Mouse (Mus musculus) heart, embryonic 15.5 days (tissue): ENCODE results near the gene Abca8b. TPM values are rescaled to one million over a fixed set of nuclear protein-coding genes. Genes with fewer than 3 reads are reported as not detected.
"Not testable (repeated sequence)": the region's sequence is repeated elsewhere in the genome, so short reads cannot be mapped to it uniquely, and the experiment has no call there.

ENCODE experiments used
- ATAC-seq: fragments of 200-750 bp; cut with Nextera tagmentation; replicated peaks from 2 replicates; pipeline ENCODE4 v1.8.0; 2017; ENCODE audit warnings: low read depth, moderate TSS enrichment; ENCODE audit not compliant: insufficient number of reproducible peaks, insufficient read depth, low FRiP score
- H3K27ac ChIP-seq: fragments of 300-500 bp; sonication (generic); 2 replicates; pipeline ENCODE4 v1.5.1; 2015; ENCODE audit warnings: mild to moderate bottlenecking, inconsistent platforms
- H3K27me3 ChIP-seq: fragments of 300-500 bp; sonication (generic); 2 replicates; pipeline ENCODE4 v1.6.1; 2015; ENCODE audit warnings: inconsistent platforms
- H3K36me3 ChIP-seq: fragments of 300-500 bp; sonication (generic); 2 replicates; pipeline ENCODE4 v1.6.1; 2015; ENCODE audit warnings: mild to moderate bottlenecking, inconsistent platforms
- H3K4me1 ChIP-seq: fragments of 300-500 bp; sonication (generic); replicated peaks from 2 replicates; pipeline ENCODE4 v1.6.1; 2015; ENCODE audit warnings: inconsistent platforms
- H3K4me2 ChIP-seq: fragments of 300-500 bp; sonication (generic); 2 replicates; pipeline ENCODE4 v1.6.1; 2015; ENCODE audit warnings: inconsistent platforms, mild to moderate bottlenecking, moderate library complexity
- H3K4me3 ChIP-seq: fragments of 300-500 bp; sonication (generic); 2 replicates; pipeline ENCODE4 v1.5.1; 2015; ENCODE audit warnings: mild to moderate bottlenecking, inconsistent platforms
- H3K9ac ChIP-seq: fragments of 300-500 bp; sonication (generic); 2 replicates; pipeline ENCODE4 v1.6.1; 2015; ENCODE audit warnings: mild to moderate bottlenecking, inconsistent platforms
- H3K9me3 ChIP-seq: fragments of 300-500 bp; sonication (generic); replicated peaks from 2 replicates; pipeline ENCODE4 v1.6.1; 2016; ENCODE audit warnings: inconsistent platforms
- WGBS: fragments of 180-500 bp; shearing (Covaris S2); methylation state at CpG from one replicate; pipeline ENCODE4 v1.1.7; 2015; ENCODE audit warnings: mixed read lengths; 5-methylcytosine and 5-hydroxymethylcytosine counted together
- polyA plus RNA-seq: library from polyadenylated mRNA; unstranded; fragments of >200 nt; fragmentation: Nextera tagmentation; extraction: Ambion mirVana; gene quantifications from 2 replicates; pipeline ENCODE4 v1.2.1, GENCODE M21; 2015

Gene Abca8b
- polyA plus RNA-seq, 1 experiment from 2014 or later = 0.83 TPM

DNA sequence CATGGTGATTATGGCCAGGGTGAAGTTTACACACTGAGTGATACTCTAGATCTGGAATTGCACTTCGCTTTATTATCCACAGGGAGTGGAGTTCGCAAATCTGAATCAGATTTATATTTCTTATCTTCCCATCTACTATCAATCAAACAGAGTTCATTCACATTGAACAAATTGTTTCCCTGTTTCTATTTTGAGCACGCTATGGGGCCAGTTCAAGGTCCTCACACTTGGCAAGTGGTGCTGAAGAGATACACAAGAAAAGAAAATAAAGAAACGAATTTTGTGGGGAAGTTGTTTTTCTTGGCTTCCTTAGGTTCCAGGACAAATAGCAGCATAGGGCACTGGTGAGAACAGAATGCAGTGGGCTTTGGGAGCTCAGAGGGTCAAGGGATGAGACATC is 25.1 kb downstream of the Abca8b start:
- no peaks in the 10 kb centered on the region; the same call in 1 of the 2 replicates for H3K9me3 ChIP-seq
- WGBS = 66% methylated on average over 4 of the region's 4 CpGs
- no peak overlapping the region for H3K9ac ChIP-seq
- no peak overlapping the region for H3K4me2 ChIP-seq
- no peaks in the 10 kb centered on the region for H3K27me3 ChIP-seq
- no peak overlapping the region for H3K4me3 ChIP-seq
- H3K36me3 ChIP-seq = no peaks in the 10 kb centered on the region
- no peak overlapping the region for H3K27ac ChIP-seq
- H3K4me1 ChIP-seq = no peaks in the 10 kb centered on the region
- no peak for ATAC-seq

DNA sequence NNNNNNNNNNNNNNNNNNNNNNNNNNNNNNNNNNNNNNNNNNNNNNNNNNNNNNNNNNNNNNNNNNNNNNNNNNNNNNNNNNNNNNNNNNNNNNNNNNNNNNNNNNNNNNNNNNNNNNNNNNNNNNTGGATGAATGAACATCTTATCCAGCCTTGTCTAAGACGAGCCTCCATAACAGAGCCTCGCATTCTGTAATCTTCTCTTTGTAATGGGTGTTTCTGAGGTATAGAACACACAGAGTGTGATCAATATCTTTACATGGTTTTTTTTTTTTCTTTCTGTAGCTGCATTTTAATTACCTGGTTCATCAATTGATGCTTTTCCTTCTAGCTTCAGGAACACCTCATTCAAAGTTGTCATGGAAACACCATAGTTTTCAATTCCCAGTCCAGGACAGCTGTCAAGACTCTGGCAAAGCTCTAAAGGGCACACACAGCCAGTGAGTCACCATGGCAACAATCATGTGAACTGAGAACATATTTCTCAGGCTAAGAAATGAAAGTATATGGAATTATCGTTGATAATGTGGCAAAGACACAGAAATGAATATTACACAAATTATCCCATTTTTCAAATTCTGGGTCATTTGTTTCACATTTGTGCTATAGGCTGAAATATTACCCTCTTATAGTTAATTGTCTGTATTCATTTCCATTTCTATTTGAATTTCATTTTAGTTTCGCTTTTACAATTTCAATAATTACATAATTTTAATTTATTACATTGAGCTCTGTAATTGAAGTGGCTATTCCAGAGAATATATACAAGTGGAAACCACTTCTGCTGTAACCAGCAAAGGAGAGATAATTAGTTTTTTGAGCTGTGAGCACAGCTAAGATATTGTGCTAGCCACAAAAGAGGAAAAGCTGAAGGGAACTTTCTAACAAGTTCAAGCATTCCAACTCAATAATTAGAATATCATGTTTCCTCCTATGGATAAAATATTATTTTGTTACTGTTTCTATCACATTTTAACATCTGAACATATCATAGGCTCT is 33.9 kb downstream of the Abca8b start:
- 77% methylated on average over 4 of the region's 4 CpGs for WGBS
- H3K36me3 ChIP-seq = no peaks in the 10 kb centered on the region
- no peak overlapping the region for H3K27ac ChIP-seq
- no peak overlapping the region for H3K4me3 ChIP-seq
- no peak overlapping the region for H3K9ac ChIP-seq
- H3K9me3 ChIP-seq = no peaks in the 10 kb centered on the region
- no peak for ATAC-seq
- H3K27me3 ChIP-seq = no peaks in the 10 kb centered on the region
- no peak overlapping the region for H3K4me2 ChIP-seq
- no peaks in the 10 kb centered on the region for H3K4me1 ChIP-seq

GRCm38 (mm10) chr11:109955185-109955584 is 40.5 kb downstream of the Abca8b start:
- H3K9me3 ChIP-seq = no peaks in the 10 kb centered on the region
- no peak overlapping the region for H3K4me3 ChIP-seq
- H3K4me2 ChIP-seq = no peak overlapping the region
- no peaks in the 10 kb centered on the region for H3K4me1 ChIP-seq
- no peak for ATAC-seq
- no peak overlapping the region for H3K9ac ChIP-seq
- no peaks in the 10 kb centered on the region for H3K27me3 ChIP-seq
- 88% methylated on average over 1 of the region's 1 CpGs for WGBS
- no peak overlapping the region for H3K27ac ChIP-seq
- H3K36me3 ChIP-seq = no peaks in the 10 kb centered on the region

DNA sequence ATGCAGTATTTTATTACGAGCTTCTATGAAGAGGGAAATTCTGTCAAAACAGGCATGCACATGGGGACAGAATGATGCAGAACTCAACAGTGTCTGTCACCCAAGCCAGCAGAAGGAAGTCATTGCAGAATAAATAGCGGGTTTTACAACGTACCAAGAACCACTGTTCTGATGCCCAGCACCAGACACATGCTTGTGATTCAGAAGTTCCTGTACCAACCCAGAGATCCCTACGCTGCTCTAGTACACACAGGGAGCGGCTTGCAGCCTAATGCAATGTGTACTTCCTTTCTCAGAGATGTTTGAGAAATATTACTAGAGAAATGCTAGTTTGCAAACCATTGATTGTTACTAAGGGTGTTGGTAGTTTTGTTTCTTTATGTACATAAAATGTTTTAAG is 58.7 kb downstream of the Abca8b start:
- Histone ChIP-seq H3K9me3 (no peaks in the 10 kb centered on the region), H3K27ac (no peak overlapping the region), H3K27me3 (no peaks in the 10 kb centered on the region), H3K4me2 (no peak overlapping the region), H3K4me1 (no peaks in the 10 kb centered on the region), H3K36me3 (no peaks in the 10 kb centered on the region), H3K4me3 (no peak overlapping the region), H3K9ac (no peak overlapping the region)
- no peak for ATAC-seq
- WGBS = 89% methylated on average over 5 of the region's 5 CpGs

DNA sequence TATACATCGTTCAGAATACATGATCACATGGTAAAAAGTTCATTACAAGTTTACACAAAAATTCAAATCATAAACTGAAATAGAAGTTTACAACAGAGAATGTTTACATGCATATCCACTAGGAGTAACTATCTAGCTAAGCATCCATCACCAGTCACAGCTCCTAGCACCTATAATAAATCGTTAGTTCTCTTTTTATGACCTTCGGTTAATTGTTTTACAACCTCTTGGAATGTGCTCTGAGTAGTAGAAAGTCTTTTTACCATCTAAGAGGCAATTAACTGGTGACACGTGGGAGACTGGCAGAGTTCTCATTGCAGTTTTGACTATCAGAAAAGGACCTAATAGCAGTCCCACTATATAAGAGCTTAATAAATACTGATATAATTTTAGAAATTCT is 62.4 kb downstream of the Abca8b start:
- WGBS = 63% methylated on average over 4 of the region's 4 CpGs
- not testable (repeated sequence) for H3K27me3 ChIP-seq, H3K36me3 ChIP-seq, H3K4me3 ChIP-seq, H3K9me3 ChIP-seq, H3K27ac ChIP-seq, H3K4me1 ChIP-seq, ATAC-seq, H3K4me2 ChIP-seq, H3K9ac ChIP-seq

GRCm38 (mm10) chr11:109928489-109928888 is 67.2 kb downstream of the Abca8b start:
- Histone ChIP-seq H3K9ac (no peak overlapping the region), H3K27me3 (no peaks in the 10 kb centered on the region), H3K36me3 (no peaks in the 10 kb centered on the region), H3K9me3 (no peaks in the 10 kb centered on the region), H3K4me1 (peaks cover 11% of the 10 kb centered on the region; the same call in 1 of the 2 replicates), H3K4me3 (no peak overlapping the region), H3K4me2 (no peak overlapping the region), H3K27ac (no peak overlapping the region)
- 90% methylated on average over 2 of the region's 2 CpGs for WGBS
- no peak for ATAC-seq

GRCm38 (mm10) chr11:109926718-109927680 is 68.6 kb downstream of the Abca8b start:
- Histone ChIP-seq H3K9ac (no peak overlapping the region), H3K27me3 (no peaks in the 10 kb centered on the region), H3K9me3 (no peaks in the 10 kb centered on the region), H3K4me2 (no peak overlapping the region), H3K36me3 (no peaks in the 10 kb centered on the region), H3K4me1 (peaks cover 11% of the 10 kb centered on the region; the same call in 1 of the 2 replicates), H3K27ac (0 out of 2 replicates have a peak overlapping the region, but pooled peaks have one; percentile 14), H3K4me3 (no peak overlapping the region)
- 39% methylated on average over 7 of the region's 7 CpGs for WGBS
- ATAC-seq = peak; percentile 31; the same call in 1 of the 2 replicates

DNA sequence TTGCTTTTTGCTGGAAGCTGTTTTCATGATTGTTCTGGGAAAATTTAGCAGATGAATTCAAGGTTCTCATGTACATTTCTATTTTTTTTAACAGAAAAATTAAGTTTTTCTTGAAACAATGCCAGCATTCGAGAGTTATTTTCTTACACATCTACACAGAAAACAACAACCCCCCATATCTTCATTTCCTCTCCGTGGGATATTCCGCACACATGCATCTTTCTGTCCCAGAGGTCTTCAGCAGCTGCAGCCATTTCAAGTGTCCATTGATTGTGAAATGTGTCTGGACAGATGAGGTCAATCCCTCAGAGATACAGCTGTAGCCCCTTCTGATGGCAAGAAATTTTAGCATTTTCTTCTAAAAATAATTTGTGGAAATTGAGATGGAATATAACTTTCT is 73.4 kb downstream of the Abca8b start:
- H3K4me3 ChIP-seq = no peak overlapping the region
- H3K4me2 ChIP-seq = no peak overlapping the region
- no peaks in the 10 kb centered on the region for H3K36me3 ChIP-seq
- no peak overlapping the region for H3K9ac ChIP-seq
- ATAC-seq = no peak
- no peak overlapping the region for H3K27ac ChIP-seq
- peaks cover 10% of the 10 kb centered on the region; the same call in 1 of the 2 replicates for H3K4me1 ChIP-seq
- 63% methylated on average over 3 of the region's 3 CpGs for WGBS
- no peaks in the 10 kb centered on the region for H3K9me3 ChIP-seq
- no peaks in the 10 kb centered on the region for H3K27me3 ChIP-seq

DNA sequence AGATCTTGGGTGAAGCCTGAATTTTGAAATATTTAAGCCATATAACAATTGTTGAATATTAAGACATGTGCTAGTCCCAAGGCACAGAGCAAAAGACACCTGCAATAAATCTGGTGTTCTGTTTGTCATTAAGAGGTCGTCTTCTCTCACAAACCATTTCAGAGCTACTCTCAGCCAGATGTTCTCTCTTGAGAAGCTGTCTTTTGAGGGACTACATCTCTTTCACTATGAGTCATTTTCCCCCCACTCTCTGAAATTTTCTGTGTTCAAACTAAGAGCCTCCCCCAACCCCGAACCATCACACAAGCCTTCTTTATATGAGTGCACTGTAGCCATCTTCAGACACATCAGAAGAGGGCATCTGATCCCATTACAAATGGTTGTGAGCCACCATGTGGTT is 76.2 kb downstream of the Abca8b start:
- no peak overlapping the region for H3K4me2 ChIP-seq
- no peaks in the 10 kb centered on the region for H3K4me1 ChIP-seq
- 69% methylated on average over 2 of the region's 2 CpGs for WGBS
- no peaks in the 10 kb centered on the region for H3K36me3 ChIP-seq
- ATAC-seq = no peak
- H3K27ac ChIP-seq = no peak overlapping the region
- H3K27me3 ChIP-seq = no peaks in the 10 kb centered on the region
- H3K4me3 ChIP-seq = no peak overlapping the region
- no peak overlapping the region for H3K9ac ChIP-seq
- H3K9me3 ChIP-seq = no peaks in the 10 kb centered on the region

DNA sequence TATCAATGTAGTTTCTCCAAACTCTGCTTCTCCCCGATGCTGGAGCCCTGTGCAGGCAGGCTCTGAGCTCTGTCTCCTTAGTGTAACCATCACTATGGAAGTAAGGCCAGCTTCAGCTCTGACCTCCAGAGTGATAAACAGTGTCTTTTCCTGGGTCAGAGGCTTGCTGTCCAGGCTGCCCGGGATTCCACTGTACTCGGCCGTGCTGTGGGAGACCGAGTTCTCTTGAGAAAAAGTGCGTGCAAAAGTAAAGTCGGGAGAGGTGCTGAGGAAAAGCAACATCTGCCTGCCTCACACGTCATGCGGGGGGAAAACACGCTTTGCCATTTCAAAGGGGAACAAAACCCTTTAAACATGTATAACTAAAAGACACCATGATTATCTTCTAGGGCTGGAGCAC is 79.0 kb downstream of the Abca8b start:
- Histone ChIP-seq H3K4me2 (no peak overlapping the region), H3K27ac (no peak overlapping the region), H3K4me3 (no peak overlapping the region), H3K27me3 (no peaks in the 10 kb centered on the region), H3K36me3 (no peaks in the 10 kb centered on the region), H3K9ac (no peak overlapping the region), H3K9me3 (no peaks in the 10 kb centered on the region), H3K4me1 (no peaks in the 10 kb centered on the region)
- 70% methylated on average over 10 of the region's 10 CpGs for WGBS
- ATAC-seq = no peak

DNA sequence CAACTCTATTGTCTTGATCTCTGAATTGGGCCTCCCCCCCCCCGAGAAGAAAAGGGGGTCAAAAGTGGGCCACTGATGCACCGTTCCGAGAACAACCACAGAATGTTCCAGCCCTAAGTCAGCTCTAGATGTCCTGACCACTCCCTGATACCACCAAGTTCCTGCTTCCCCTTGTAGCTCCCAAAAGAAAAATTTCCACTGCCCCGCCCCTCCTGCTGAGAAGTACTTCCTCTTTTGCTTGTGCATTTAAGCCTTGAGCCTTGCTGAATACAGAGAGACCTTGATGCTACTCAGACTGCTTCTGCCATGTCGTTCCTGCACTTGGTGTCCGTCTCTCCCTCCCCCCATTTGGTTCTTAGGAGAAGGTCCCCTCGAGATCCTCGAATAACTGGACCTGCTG is 82.5 kb downstream of the Abca8b start:
- H3K9me3 ChIP-seq, H3K9ac ChIP-seq, H3K27me3 ChIP-seq, H3K27ac ChIP-seq, H3K4me3 ChIP-seq, H3K4me1 ChIP-seq, H3K36me3 ChIP-seq, H3K4me2 ChIP-seq, ATAC-seq: not testable (repeated sequence)
- 91% methylated on average over 8 of the region's 8 CpGs for WGBS
